Mouse (Mus musculus): Measurements from ENCODE around the gene Dlgap1. TPM values are rescaled to one million over a fixed set of nuclear protein-coding genes. Genes with fewer than 3 reads are reported as not detected.
A peak's percentile ranks its signal among the peaks of the same experiment; 100 is the strongest.

The Dlgap1 gene
- polyA plus RNA-seq, 1 experiment from 2014 or later: 1.1 TPM

GRCm38 (mm10) chr17:70737424-70737823 is 768.6 kb downstream of the Dlgap1 start:
- Histone ChIP-seq H3K9me3 (no peaks in the 10 kb centered on the region), H3K4me3 (peak overlapping the region; percentile 45), H3K27ac (replicated peaks) (peak overlapping the region; percentile 80), H3K27me3 (replicated peaks; ENCODE audit: low read depth, poor library complexity, severe bottlenecking) (no peaks in the 10 kb centered on the region), H3K36me3 (replicated peaks) (no peaks in the 10 kb centered on the region), H3K4me1 (peaks cover 21% of the 10 kb centered on the region)
- WGBS: 5% methylated on average over 6 of the region's 6 CpGs
- peak; percentile 77 for DNase-seq (ENCODE audit: low spot score)

- Histone ChIP-seq H3K9me3 (no peaks in the 10 kb centered on the region), H3K27me3 (replicated peaks; ENCODE audit: low read depth, poor library complexity, severe bottlenecking) (no peaks in the 10 kb centered on the region), H3K27ac (replicated peaks) (peak overlapping the region; percentile 80), H3K36me3 (replicated peaks) (no peaks in the 10 kb centered on the region), H3K4me3 (peak overlapping the region; percentile 45), H3K4me1 (peaks cover 21% of the 10 kb centered on the region)
- 2% methylated on average over 17 of the region's 17 CpGs for WGBS
- peak; percentile 93 for DNase-seq (ENCODE audit: low spot score)
Measured at GRCm38 (mm10) chr17:70738168-70738854, 769.4 kb downstream of the Dlgap1 start.

DNA sequence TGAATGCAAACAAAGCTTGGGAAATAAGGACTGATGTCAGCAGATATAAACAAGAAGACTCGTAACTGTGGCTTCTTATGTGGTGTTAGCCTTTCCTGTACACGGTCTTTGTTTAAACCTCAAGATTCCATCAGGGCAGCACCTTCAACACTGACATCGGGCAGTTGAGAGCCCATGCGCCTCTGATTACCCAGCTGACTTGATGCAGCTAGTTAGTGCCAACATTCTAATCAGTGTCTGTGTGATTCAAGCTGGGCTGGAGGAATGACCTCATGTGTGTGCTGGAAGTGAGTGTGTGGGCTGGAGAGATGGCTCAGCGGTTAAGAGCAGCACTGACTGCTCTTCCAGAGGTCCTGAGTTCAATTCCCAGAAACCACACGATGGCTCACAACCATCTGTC is 770.5 kb downstream of the Dlgap1 start:
- Histone ChIP-seq H3K27ac (replicated peaks) (no peak overlapping the region), H3K9me3 (no peaks in the 10 kb centered on the region), H3K27me3 (replicated peaks; ENCODE audit: low read depth, poor library complexity, severe bottlenecking) (no peaks in the 10 kb centered on the region), H3K4me3 (no peak overlapping the region), H3K36me3 (replicated peaks) (no peaks in the 10 kb centered on the region), H3K4me1 (peaks cover 21% of the 10 kb centered on the region)
- WGBS: 89% methylated on average over 6 of the region's 6 CpGs
- DNase-seq (ENCODE audit: low spot score): no peak

GRCm38 (mm10) chr17:70741696-70742095 is 772.8 kb downstream of the Dlgap1 start:
- Histone ChIP-seq H3K36me3 (replicated peaks) (no peaks in the 10 kb centered on the region), H3K4me1 (peaks cover 25% of the 10 kb centered on the region), H3K9me3 (no peaks in the 10 kb centered on the region), H3K4me3 (no peak overlapping the region), H3K27me3 (replicated peaks; ENCODE audit: low read depth, poor library complexity, severe bottlenecking) (0 out of 2 replicates have a peak, but pooled peaks cover 4% of the 10 kb centered on the region), H3K27ac (replicated peaks) (no peak overlapping the region)
- WGBS: 85% methylated on average over 1 of the region's 1 CpGs
- no peak for DNase-seq (ENCODE audit: low spot score)

DNA sequence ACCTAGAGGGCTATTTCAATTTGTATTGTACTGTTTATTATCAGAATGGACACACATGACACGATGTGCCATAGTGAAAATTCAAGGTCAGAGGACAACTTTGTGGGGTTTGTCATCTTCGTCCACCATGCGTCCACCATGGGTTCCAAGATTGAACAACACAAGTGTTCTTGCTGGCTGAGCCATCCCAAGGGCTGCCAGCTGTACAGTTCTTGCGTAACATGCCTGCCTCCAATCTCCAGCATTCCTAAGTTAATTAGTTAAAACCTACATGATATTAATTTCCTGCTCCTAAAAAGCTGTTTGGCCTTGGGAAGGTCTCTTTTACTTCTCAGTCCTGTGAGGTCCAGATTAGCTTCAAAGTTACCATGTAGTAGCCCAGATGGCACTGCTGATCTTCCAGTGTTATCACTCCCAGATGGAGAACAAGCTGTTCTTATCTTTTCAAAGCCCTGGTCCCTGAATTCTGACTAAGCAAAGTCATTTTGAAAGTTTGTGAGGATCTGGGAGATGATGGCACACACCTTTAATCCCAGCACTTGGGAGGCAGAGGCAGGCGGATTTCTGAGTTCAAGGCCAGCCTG is 775.8 kb downstream of the Dlgap1 start:
- H3K27me3 ChIP-seq (replicated peaks; ENCODE audit: low read depth, poor library complexity, severe bottlenecking): peaks cover 11% of the 10 kb centered on the region; the same call in 1 of the 2 replicates
- 92% methylated on average over 5 of the region's 5 CpGs for WGBS

DNA sequence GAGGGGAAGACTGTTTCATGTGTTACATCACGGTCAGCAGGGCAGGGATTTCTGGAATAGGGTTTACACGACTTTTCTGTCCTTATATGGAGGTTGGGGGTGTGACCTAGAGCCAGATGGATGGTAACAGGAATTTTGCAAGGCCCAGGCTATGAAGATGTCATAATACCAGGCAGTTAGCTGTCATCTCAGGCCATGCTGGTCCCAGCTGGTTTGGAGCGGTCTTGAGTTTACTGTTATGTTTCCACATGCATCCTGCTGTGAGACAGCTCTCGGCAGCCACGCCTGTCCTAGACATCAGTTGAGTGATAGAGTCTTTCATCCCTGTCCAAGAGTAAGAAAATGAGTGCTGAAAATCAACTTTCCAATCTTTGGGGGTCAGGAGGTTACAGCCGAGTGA is 776.5 kb downstream of the Dlgap1 start:
- DNase-seq (ENCODE audit: low spot score): no peak

More for the DNA sequence above, 775.8 kb downstream of the Dlgap1 start:
- Histone ChIP-seq H3K36me3 (replicated peaks) (no peaks in the 10 kb centered on the region), H3K9me3 (no peaks in the 10 kb centered on the region), H3K4me1 (peaks cover 32% of the 10 kb centered on the region), H3K27ac (replicated peaks) (no peak overlapping the region), H3K4me3 (no peak overlapping the region)
- DNase-seq (ENCODE audit: low spot score): no peak

GRCm38 (mm10) chr17:70746379-70747079 is 777.7 kb downstream of the Dlgap1 start:
- H3K27me3 ChIP-seq (replicated peaks; ENCODE audit: low read depth, poor library complexity, severe bottlenecking): peaks cover 20% of the 10 kb centered on the region
- WGBS: 29% methylated on average over 9 of the region's 9 CpGs
- DNase-seq (ENCODE audit: low spot score): no peak
- H3K27ac ChIP-seq (replicated peaks): no peak overlapping the region
- no peaks in the 10 kb centered on the region for H3K9me3 ChIP-seq
- H3K36me3 ChIP-seq (replicated peaks): no peaks in the 10 kb centered on the region
- H3K4me1 ChIP-seq: peaks cover 47% of the 10 kb centered on the region
- 0 out of 2 replicates have a peak overlapping the region, but pooled peaks have one; percentile 13 for H3K4me3 ChIP-seq

More for the DNA sequence above, 776.5 kb downstream of the Dlgap1 start:
- Histone ChIP-seq H3K27me3 (replicated peaks; ENCODE audit: low read depth, poor library complexity, severe bottlenecking) (peaks cover 15% of the 10 kb centered on the region), H3K36me3 (replicated peaks) (no peaks in the 10 kb centered on the region), H3K27ac (replicated peaks) (no peak overlapping the region), H3K9me3 (no peaks in the 10 kb centered on the region), H3K4me3 (no peak overlapping the region), H3K4me1 (peaks cover 35% of the 10 kb centered on the region)
- 78% methylated on average over 6 of the region's 6 CpGs for WGBS

DNA sequence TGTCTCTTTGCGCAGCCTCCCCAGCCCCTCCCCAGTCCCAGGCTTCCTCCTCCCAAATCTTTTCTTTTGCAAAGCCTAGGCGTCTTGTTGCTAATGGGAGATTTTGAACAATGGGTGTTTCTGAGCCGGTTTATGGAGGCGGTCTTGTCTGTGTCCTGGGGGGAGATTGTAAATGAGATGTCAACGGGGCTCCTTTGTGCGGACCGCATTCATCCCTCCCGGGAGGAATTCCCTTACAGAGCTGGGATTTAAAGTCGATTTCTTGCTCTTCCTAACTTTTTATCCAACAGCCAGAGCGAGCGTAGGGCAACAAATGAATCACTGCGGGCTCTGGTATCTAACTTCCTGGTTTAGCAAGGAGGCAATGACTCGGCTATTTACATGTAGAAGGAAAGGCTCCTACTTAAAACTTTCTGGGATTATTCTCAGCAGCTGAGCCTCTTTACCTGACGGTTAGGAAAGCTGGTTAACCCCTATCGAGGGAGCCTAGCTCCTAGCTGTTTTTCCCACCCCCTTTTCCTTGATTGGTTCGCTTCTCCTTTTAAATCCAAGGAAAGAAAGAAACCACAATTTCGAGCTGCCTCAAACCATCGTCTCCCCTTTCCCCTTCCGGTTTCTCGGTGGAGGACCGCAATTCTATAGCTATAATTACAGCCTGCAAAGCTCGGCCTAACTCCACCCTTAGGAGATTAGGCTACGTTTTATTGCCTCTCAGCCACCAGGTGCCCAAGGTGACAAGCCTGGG is 779.0 kb downstream of the Dlgap1 start:
- H3K4me1 ChIP-seq: peaks cover 53% of the 10 kb centered on the region
- H3K27me3 ChIP-seq (replicated peaks; ENCODE audit: low read depth, poor library complexity, severe bottlenecking): peaks cover 21% of the 10 kb centered on the region
- DNase-seq (ENCODE audit: low spot score): peak; percentile 61
- H3K4me3 ChIP-seq: peak overlapping the region; percentile 52
- no peaks in the 10 kb centered on the region for H3K9me3 ChIP-seq
- H3K36me3 ChIP-seq (replicated peaks): no peaks in the 10 kb centered on the region
- under 1% methylated on average over 23 of the region's 23 CpGs for WGBS
- peak overlapping the region; percentile 84 for H3K27ac ChIP-seq (replicated peaks)

- 7% methylated on average over 10 of the region's 10 CpGs for WGBS
- Histone ChIP-seq H3K27ac (replicated peaks) (peak overlapping the region; percentile 84), H3K27me3 (replicated peaks; ENCODE audit: low read depth, poor library complexity, severe bottlenecking) (peaks cover 26% of the 10 kb centered on the region), H3K4me3 (peak overlapping the region; percentile 52), H3K36me3 (replicated peaks) (no peaks in the 10 kb centered on the region), H3K9me3 (no peaks in the 10 kb centered on the region), H3K4me1 (peaks cover 58% of the 10 kb centered on the region)
- DNase-seq (ENCODE audit: low spot score): no peak
Measured at GRCm38 (mm10) chr17:70748476-70748830, 779.6 kb downstream of the Dlgap1 start.

DNA sequence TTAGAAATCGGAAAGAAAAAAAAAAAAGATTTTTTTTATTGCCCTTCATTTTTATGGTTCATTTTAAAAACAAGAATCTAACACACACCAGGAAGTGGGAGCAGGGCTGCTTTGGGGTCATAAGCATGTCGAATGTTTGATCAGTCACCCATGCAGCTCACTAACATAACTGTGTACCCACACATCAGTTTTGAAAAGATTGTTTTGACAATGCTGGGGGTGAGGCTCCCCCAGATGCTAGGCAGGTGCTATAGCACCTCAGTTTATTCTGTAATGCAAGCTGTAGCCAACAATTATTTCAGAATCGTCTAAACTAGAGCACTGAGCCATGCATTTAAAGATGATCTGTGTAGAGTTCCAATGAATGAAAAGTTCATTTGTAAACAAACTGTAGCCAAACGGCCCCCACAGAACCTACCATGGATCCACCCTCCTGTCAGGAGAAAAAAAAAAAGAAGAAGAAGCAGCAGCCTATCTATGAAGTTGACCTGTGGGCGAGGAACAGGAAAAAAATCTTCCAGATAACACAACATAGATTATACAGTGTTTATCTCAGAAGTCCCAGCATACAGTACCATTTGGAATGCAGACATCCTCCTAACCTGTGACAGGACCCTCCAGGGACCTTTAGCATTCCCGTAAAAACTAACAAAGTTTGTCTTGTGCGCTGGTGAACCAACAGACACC is 780.2 kb downstream of the Dlgap1 start:
- peaks cover 27% of the 10 kb centered on the region for H3K27me3 ChIP-seq (replicated peaks; ENCODE audit: low read depth, poor library complexity, severe bottlenecking)
- H3K4me3 ChIP-seq: no peak overlapping the region
- WGBS: 45% methylated on average over 7 of the region's 7 CpGs
- H3K36me3 ChIP-seq (replicated peaks): no peaks in the 10 kb centered on the region
- H3K9me3 ChIP-seq: no peaks in the 10 kb centered on the region
- DNase-seq (ENCODE audit: low spot score): no peak
- no peak overlapping the region for H3K27ac ChIP-seq (replicated peaks)
- peaks cover 64% of the 10 kb centered on the region for H3K4me1 ChIP-seq

DNA sequence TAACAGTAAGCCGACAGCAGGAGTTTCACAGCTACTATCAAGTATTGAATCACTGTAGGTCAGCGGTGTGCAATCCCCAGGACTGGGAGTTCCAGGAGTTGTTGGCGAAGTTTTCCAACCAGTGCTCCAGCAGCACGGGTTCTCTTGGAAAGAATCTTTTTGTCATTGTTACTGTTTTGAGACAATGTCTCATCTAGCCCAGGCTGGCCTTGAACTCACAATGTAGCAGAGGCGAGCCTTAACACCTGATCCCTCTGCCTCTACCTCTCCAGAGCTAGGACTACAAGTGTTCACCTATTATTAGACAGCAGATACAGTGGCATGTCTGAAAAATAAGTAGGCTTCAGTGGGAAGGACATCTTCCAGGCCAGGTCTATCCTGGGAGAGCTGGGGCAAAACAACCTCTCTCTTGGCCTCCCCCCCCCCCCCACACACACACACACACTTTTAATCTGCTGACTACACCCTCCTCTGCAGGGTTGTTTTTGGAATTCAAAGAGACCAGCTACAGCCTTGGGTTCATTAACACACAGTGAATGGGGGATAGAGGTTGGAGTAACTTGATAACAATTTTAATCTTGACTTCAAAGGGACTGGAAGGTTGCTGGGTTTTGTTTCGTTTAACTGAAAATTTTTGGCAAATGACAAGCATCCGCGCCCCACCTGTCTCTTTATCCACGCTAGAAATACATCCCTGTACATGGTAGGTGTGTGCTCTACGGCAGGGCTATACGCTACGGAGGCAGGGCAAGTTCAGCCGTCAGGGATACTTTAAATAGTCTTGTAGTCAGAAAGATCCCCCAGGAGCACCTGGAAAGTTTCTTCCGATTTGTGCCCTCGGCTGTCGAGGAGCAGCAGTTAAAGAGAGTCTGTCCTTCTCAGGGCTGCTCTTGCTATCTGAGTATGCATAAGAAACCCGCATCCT is 781.6 kb downstream of the Dlgap1 start:
- Histone ChIP-seq H3K4me3 (peak overlapping the region; percentile 57), H3K9me3 (no peaks in the 10 kb centered on the region), H3K36me3 (replicated peaks) (no peaks in the 10 kb centered on the region), H3K27me3 (replicated peaks; ENCODE audit: low read depth, poor library complexity, severe bottlenecking) (peaks cover 33% of the 10 kb centered on the region), H3K27ac (replicated peaks) (peak overlapping the region; percentile 85), H3K4me1 (peaks cover 78% of the 10 kb centered on the region)
- WGBS: 34% methylated on average over 17 of the region's 17 CpGs
- DNase-seq (ENCODE audit: low spot score): no peak
